Mouse (Mus musculus) inflammation-experienced regulatory T-cells, adult 6 months (primary cell): ENCODE measurements around the gene Trank1. TPM values are rescaled to one million over a fixed set of nuclear protein-coding genes. Genes with fewer than 3 reads are reported as not detected.

ENCODE experiments used
- ATAC-seq: one replicate; pipeline ENCODE4 v1.8.0; 2017
- polyA plus RNA-seq, 3 experiments: library from polyadenylated mRNA; unstranded; fragments of 100-300 nt; shearing (Covaris generic); gene quantifications; one replicate each; pipeline ENCODE4 v1.2.1; 2017

Gene Trank1
- polyA plus RNA-seq, 3 experiments from 2014 or later: not detected

DNA sequence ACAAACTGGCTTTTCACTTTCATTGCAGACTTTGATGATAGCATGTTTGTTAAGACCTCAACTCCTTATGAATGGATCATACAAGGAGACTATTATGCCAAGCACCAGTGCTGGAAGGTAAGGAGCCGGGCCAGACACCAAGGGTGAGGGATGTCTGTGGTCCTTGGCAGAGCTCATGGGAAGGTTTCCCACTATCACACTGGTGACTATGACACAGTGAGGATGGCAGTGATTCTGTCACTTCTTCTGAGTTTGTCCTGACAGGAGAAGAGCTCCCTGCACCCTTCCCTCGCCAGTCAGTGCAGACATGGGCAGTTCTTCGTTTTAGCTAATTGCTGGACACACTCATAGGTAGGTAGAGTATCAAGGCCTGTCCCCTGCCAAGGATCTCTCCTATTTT lies 71.5 kb downstream of the Trank1 start:
- ATAC-seq: no peak

DNA sequence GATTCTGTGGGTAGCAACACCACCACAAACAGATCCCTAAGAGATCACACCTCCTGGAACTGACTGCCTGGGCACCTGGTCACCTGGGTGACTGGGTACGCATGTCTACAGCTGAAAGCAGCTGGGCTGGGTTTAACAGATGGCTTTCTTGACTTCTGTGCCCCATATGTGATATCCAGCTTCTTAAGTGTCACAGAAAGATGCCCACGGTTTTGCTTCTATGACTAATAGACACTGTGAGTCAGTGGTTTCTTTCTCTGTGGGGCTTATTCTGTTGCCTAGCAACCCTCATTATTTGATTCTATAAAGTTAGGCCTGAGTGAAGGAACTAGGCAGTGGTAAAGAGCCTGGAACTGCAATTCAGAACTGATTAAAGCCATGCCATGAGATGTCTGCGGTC lies 72.2 kb downstream of the Trank1 start:
- ATAC-seq: no peak

DNA sequence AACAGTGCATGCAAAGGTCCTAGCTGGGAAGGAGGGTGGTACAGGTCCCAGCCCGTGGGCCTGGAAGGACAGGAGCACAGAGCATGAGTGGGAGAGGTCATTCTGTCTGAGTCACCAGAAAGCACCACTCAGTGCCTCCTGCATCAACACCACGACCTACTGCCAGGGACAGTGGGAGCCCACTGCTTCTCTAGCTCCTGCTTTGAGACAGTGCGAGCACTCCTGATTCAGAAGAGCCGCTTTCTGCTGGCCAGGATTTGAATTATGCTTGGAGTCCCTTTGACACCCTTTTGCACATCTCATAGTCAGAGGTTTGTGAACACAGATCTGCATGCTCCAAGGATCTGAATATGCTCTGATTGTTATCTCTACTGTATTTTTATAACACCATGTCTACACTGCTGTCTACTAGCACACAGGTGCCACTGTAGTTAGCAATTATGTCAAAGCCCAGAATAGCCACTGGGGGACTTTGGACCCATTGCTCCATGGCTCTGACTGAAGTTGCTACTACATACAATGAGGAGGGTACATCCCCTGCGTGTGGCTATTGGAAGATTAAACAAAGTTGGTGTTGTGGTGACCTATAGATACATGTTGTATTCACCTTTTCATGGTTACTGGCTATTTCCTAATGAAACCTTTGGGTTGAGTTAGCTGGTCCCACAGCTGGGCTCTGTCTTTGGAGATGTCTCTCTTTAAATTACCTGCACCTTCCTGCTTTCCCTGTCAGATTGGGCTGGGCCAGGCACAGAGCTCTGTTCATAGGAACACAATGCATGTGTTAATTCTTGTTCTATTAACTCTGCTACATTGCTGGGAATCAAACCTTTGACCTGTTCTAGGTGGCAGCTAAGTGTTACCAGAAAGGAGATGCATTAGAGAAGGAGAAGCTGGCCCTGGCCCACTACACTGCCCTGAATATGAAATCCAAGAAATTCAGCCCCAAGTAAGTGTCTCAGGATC lies 74.3 kb downstream of the Trank1 start:
- no peak for ATAC-seq

GRCm38 (mm10) chr9:111386569-111386968 lies 75.0 kb downstream of the Trank1 start:
- no peak for ATAC-seq

DNA sequence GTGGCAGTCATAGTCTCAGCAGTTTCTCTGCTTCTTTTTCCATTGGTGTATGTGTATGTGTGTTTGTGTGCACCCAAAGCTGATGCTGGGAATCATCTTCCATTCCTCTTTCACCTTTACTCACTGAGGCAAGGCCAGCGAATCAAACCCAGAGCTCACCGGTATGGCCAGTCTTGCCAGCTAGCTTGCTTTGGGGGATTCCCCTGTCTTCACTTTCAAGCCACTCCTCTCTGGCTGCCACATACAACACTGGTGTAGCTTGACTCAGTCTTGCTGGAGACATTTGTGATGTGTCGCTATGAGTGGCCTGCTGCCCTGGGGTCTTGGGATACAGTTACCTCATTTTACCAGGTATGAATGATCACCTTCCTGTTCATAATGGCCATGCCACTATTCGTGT lies 76.0 kb downstream of the Trank1 start:
- ATAC-seq: no peak

GRCm38 (mm10) chr9:111390016-111390415 lies 78.5 kb downstream of the Trank1 start:
- no peak for ATAC-seq

GRCm38 (mm10) chr9:111391036-111391435 lies 79.5 kb downstream of the Trank1 start:
- ATAC-seq: no peak

DNA sequence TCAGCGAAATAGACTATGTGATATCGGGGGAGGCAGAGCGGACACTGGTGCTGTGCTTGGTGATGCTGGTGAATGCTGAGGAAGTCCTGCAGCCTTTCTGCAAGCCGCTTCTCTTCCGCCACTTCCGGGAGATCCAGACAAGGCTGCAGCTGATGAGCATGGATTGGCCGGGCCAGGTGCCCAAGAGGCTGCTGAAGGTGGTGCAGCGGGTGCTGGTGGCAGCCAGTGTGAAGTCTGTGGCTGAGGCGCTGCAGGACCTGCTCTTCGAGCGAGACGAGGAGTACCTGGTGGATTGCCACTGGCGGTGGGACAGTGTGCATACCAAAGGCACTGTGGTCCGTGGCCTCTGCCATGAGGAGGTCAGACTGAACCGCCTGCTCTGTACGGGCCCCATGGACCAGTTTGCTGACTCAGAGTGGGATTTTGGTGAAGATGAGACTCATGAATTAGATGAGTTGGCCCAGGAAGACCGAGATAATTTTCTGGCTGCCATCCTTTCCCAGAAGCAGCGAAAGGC lies 80.4 kb downstream of the Trank1 start:
- no peak for ATAC-seq

DNA sequence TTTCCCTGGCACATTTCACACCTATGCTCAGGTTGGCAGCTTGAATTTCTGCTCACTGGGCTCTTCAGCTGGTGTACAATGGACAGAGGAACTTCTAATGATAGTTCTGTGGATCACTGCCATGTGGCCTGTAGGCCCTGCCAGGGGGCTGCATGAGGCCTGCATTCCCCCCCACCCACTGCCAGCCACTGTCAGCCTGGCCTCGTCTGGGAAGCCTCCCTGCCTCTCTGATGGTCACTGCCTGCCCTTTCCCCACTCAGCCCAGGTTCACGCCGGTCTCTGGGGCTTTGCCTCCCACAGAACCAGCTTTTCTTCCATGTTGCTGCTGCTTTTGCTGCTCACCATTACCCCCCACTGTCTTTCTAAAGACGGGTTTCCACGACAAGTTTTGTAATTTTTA lies 83.7 kb downstream of the Trank1 start:
- no peak for ATAC-seq

DNA sequence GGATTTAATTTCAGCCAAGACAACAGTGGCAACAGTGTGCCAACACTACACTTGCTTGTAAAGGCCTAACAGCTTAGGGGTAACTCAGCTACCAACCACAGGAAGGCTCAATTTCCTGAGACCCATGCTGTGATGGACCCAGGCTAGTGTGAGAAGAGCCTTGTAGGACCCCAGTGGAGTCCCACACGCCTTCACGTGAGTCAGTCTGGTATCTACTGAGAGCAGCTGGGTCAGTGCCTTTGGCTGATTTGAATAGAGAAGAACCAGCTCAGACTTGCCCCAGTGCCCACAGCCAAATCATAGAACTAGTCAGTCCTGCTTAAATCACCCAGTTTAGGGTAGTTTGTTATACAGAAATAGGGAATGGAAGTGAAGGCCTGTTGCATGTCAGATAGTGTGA lies 86.5 kb downstream of the Trank1 start:
- no peak for ATAC-seq

DNA sequence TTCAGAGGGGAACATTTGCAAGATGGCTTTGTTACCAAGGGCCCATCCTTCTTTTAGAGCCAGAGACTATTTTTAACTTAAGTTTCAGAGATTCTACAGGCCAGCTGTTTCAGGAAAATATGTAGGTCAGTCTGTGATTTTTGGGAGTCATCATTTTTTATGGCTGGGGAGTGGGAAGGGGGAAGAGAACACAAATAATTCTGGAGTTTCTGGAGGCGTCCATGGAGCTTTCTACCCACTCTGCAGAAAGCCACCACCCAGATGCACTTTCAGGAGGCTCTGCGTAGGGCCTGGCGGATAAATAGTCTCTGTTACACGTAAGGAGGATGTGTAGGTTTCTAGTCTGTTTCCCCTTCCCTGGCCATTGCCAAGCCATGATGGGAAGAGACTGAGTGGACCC lies 88.5 kb downstream of the Trank1 start:
- no peak for ATAC-seq

DNA sequence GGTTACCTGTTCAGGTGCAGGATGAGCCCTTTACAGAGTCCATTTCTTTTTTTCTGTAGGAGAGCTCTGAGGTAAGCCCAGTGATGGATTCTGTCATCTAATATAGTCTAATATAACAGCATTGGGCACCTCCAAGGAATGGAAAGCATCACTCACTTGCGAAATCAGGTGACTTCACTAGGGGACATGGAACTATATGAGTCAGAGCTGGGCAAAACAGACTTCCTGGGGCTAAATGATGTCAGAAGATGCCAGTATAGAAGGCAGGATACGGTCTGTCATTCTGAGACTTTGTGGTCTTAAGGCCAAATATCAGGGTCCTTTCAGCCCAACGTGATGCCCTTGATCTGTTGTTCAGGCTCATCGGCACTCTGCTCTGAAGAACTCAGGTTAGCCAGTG lies 91.6 kb downstream of the Trank1 start:
- no peak for ATAC-seq

DNA sequence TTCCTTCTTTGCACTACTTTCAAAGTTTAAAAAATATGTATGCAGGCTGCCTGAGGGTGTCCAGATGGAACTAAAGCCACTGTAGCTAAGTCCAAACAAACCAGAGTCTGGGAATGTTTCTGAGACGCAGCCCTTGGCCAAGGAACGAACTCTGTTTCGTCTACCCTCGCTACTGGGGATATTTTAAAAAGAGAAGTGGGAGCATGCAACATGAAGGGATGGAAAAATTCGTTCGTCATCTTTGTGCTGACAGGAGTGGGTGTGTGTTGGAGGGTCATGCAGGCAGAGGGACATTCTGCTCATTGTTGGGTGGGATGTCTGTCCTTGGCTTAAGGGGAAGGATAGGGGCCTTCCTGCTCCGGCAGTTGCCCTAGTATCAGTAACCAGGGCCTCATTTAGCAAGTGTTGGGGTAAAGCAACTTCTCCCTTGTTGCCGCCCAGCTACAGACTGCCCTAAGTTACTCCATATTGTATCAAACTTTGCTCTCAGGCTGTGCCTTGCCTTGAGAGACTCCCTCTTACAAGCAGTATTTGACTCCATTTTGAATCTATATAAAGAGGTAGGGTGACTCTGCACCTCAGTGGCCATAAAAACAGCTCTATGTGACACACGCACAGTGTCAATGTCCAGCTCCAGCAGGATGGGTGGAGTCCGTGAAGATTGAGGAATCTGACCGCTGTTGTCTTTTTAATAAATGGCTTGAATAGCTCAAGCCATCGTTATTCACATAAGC lies 93.0 kb downstream of the Trank1 start:
- ATAC-seq: no peak

DNA sequence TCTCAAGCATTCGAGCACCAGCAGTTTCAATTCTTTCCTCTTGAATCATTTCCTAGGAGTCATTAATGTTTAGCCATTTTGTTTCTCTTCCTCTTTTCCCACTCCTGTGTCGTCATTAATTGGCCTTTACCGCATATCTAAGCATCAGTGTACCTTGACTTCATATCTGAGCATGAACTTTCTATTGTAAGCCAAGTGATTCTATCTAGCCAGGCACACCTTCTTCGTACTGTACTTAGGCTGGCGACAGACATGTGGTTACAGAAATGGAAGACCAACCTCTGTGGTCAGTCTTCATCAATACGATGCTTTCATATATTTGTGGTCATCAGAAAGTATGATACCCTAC lies 93.5 kb downstream of the Trank1 start:
- ATAC-seq: no peak

DNA sequence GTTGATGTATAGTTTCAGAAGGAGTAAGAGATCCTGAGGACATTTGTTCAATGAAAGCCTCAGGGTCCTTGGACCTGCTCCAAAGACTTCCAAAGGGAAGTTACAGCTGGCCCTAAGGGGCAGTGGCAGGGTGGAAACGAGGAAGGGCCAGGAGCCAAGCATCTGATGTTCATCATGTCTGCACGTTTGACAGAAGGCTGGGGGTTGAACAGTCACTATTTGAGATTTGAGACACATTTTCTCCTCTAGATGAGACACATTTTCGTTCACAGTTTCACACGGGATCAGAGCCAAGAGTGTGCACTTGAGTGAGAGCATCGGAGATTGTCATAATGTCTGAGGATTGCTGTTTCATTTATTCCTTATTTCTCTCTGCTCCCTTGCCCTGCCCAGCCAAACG lies 96.5 kb downstream of the Trank1 start:
- ATAC-seq: no peak

GRCm38 (mm10) chr9:111408427-111408826 lies 96.9 kb downstream of the Trank1 start:
- no peak for ATAC-seq

DNA sequence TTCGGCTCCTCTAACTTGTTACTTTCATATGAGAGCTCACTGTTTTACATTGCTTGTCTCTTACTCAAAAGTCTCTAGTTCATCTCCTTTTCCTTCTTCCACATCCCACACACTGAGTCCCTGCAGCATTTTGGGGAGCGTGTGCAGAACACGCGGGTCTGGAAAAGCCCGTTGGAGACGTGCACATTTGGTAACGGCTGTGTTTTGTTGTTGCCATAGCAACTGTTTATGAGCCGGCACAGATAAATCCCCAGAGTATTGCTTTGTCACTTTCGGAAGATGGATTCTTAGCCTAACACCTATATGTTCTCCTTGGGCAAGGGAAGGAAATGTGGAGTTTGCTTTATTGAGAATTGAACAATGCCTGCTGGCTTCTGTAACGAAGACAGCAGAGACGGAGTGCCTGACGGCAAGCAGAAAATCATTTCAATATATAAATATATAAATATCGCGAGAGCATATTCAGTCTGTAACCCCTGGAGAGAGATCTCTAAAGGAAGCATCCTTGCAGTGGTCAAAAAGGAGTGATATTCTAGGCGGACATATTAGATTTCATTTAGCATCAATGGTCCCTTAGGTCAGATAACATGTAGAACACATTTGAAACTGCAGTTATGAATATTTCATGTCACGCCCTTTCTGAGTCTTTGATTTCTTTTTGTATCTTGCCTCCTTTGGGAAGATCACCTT lies 101.1 kb downstream of the Trank1 start:
- no peak for ATAC-seq

DNA sequence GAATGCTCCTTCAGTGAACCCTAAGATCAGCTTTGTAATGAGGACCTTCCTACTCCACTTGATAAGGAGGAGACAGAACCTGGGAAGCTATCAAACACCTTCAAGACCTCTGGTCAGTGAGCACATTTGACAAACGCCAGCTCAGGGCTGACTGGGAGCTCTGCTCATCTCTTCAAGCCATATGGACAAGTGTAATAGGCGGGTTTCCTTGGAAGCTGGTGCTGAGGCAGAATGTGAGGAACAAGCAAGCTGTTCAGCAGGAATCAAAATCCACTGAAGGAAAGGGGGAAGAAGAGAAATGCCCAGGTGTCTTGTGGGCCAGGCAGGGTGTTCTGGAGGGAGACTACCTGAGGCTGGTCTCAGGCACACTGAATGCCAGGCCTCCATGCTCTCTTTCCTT lies 110.3 kb downstream of the Trank1 start:
- ATAC-seq: no peak

DNA sequence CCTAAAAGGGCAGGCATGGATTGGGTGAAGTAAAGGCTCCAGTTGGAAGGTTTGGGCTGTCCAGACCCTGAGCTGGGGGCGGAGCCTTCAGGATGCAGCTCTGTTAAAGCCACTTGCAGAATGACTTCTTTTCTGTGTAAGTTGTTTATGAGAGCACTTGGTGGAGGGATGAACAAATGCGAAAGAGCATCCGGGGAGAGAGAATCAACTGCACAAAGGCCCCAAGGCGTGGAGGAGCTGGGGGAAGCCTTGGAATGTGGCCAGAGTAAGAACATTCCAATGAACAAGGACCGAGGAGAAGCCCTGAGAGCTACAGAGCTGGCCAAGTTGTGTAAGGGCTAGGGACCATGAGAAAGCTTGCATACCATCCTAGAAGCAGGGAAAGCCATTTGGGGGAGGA lies 111.0 kb downstream of the Trank1 start:
- no peak for ATAC-seq

DNA sequence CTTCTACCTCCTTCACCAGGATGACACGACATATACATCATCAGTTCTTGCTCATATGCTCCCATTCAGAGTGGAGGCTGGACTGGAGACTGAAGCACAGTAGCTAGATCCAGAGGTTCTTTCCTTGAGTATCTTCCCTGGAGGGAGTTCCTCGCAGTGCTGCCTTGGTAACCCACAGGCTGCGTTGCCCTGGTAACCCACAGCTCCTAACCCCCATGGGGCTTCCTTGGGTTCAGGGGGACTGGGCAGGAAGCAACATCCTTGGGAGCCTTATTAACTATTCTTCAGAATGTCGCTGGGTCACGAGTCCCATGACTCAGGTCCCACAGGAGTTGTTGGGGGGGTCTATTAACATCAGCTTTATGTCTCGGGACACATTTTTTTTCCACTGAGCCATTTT lies 113.6 kb downstream of the Trank1 start:
- ATAC-seq: no peak

- no peak for ATAC-seq
Measured at GRCm38 (mm10) chr9:111425952-111426351, 114.4 kb downstream of the Trank1 start.

DNA sequence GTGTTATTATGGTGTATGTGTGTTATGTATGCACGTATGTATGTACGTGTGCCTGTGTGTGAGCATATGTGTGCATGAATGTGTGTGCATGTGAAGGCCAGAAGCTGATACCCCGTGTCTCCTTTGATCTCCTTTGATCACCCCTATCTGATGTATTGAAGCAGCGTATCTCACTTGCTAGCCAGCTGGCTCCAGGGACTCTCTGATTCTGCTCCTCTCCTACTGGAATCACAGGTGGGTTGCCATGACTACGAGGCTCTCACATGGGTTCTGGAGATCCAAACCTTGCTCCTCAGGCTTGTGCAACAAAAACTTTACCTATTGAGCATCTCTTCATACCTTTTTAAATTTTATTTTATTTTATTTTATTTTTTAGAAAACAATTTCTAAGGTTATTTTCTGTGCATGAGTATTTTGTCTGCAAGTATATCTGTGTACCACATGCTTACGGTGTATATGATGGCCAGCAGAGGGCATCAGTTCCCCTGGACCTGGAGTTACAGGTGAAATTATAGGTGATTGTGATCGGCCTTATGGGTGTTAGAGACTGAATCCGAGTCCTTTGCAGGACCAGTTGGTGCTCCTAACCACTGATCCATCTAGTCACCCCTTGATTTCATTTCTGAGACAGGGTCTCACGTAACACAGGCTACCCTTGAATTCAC lies 116.5 kb downstream of the Trank1 start:
- ATAC-seq: no peak
